Comparison of ENCODE assay signal across 11 mouse cellular contexts in genomic region chr9:64507995-64508394, GRCm38 (mm10).
DNase-seq lines count a peak whose midpoint lies in the region; ATAC-seq and TF ChIP-seq lines count a peak whose summit lies in the region.
"Had no signal": no experiment of that assay in that cellular context is flagged by ENCODE, and none has a peak within 500 bp of the region (broad histone marks: within the 10 kb centered on the region; RNA-seq: fewer than 3 reads in every experiment).

No protein-coding gene starts in this region.

- H3K9ac ChIP-seq in lung, embryonic 14.5 days, result no peak overlapping the region
- no peak overlapping the region for H3K9ac ChIP-seq in midbrain, postnatal 0 days (replicated peaks; ENCODE audit: low read length, poor library complexity, severe bottlenecking)
- H3K9ac ChIP-seq: hindbrain, embryonic 14.5 days; liver, embryonic 15.5 days had no signal

- ATAC-seq in lung, embryonic 14.5 days (ENCODE audit: insufficient read depth), result no peak
- ATAC-seq in midbrain, postnatal 0 days (ENCODE audit: low FRiP score), result no peak
- ATAC-seq: Patski had no signal

- H3K4me1 ChIP-seq in lung, embryonic 14.5 days (ENCODE audit: insufficient read depth), result no peaks in the 10 kb centered on the region
- no peaks in the 10 kb centered on the region for H3K4me1 ChIP-seq in midbrain, postnatal 0 days (ENCODE audit: insufficient read depth, low read length)

- no peaks in the 10 kb centered on the region for H3K36me3 ChIP-seq in lung, embryonic 14.5 days (ENCODE audit: insufficient read depth)
- H3K36me3 ChIP-seq in midbrain, postnatal 0 days (ENCODE audit: insufficient read depth, low read length), result no peaks in the 10 kb centered on the region
- H3K36me3 ChIP-seq: liver, embryonic 15.5 days had no signal

- DNase-seq in gastrocnemius, adult 2 months, result no peak
- DNase-seq in gastrocnemius, postnatal 36 days, result no peak
- DNase-seq in lung, embryonic 14.5 days, result peak; percentile 11
- DNase-seq in lung, postnatal 25 days (ENCODE audit: low spot score), result no peak
- DNase-seq in WW6 (ENCODE audit: low read depth, low spot score), result peak; percentile 28
- DNase-seq in midbrain, postnatal 0 days (ENCODE audit: low spot score), result no peak
- DNase-seq in heart, adult 18-20 months, result no peak
- no peak for DNase-seq in spleen, postnatal 4 days (ENCODE audit: low spot score in 2 of 2)

- no peaks in the 10 kb centered on the region for H3K27me3 ChIP-seq in lung, embryonic 14.5 days (ENCODE audit: insufficient read depth, low read length)
- 0 out of 2 replicates have a peak, but pooled peaks cover 3% of the 10 kb centered on the region for H3K27me3 ChIP-seq in midbrain, postnatal 0 days (ENCODE audit: insufficient read depth, low read length)
- H3K27me3 ChIP-seq: Patski had no signal

- intact Hi-C loops in gastrocnemius, adult 2 months (cut with DNase I), result no loop called here
- intact Hi-C loops in gastrocnemius, postnatal 36 days (cut with DNase I), result no loop called here

- peak; percentile 36 for TF ChIP-seq CTCF in gastrocnemius, adult 2 months (IDR thresholded peaks at IDR 0.05)
- TF ChIP-seq CTCF in lung, embryonic 14.5 days (IDR thresholded peaks at IDR 0.05; ENCODE audit: low read depth), result peak; percentile 22
- TF ChIP-seq CTCF in midbrain, postnatal 0 days (IDR thresholded peaks at IDR 0.05), result peak; percentile 61

- H3K27ac ChIP-seq in gastrocnemius, adult 2 months, result no peak overlapping the region
- H3K27ac ChIP-seq in lung, embryonic 14.5 days (ENCODE audit: low read depth), result no peak overlapping the region
- H3K27ac ChIP-seq in midbrain, postnatal 0 days (ENCODE audit: low read depth, low read length), result no peak overlapping the region
- H3K27ac ChIP-seq: hindbrain, embryonic 14.5 days; liver, embryonic 15.5 days had no signal

- no peak overlapping the region for H3K4me3 ChIP-seq in gastrocnemius, adult 2 months
- no peak overlapping the region for H3K4me3 ChIP-seq in lung, embryonic 14.5 days (ENCODE audit: low read depth, low read length)
- no peak overlapping the region for H3K4me3 ChIP-seq in midbrain, postnatal 0 days (ENCODE audit: low read depth, low read length)
- H3K4me3 ChIP-seq: liver, embryonic 15.5 days had no signal

- H3K9me3 ChIP-seq in lung, embryonic 14.5 days (ENCODE audit: low read depth, low read length), result no peaks in the 10 kb centered on the region
- H3K9me3 ChIP-seq in midbrain, postnatal 0 days (ENCODE audit: low read length), result no peaks in the 10 kb centered on the region
- H3K9me3 ChIP-seq: liver, embryonic 15.5 days had no signal

- 31% methylated on average over 7 of the region's 7 CpGs for WGBS in lung, embryonic 14.5 days
- WGBS in midbrain, postnatal 0 days, result 23% methylated on average over 7 of the region's 7 CpGs

- H3K4me2 ChIP-seq in lung, embryonic 14.5 days, result no peak overlapping the region
- no peak overlapping the region for H3K4me2 ChIP-seq in midbrain, postnatal 0 days (ENCODE audit: low read depth, low read length, poor library complexity, severe bottlenecking)
- H3K4me2 ChIP-seq: hindbrain, embryonic 14.5 days; liver, embryonic 15.5 days had no signal

Comparison
In these comparisons a context has a peak if more than half of its experiments do, and no peak if none do; other contexts are left out.
1. DNase-seq: peak in lung, embryonic 14.5 days (single experiment) and WW6 (single experiment); none in gastrocnemius, adult 2 months (single experiment), gastrocnemius, postnatal 36 days (0 of 2), lung, postnatal 25 days (single experiment), midbrain, postnatal 0 days (single experiment), heart, adult 18-20 months (0 of 2) and spleen, postnatal 4 days (0 of 2).
2. Peak in every context shown above with its lines, with median percentiles within 50 percentile points of each other: CTCF ChIP-seq.